Mouse (Mus musculus): Measurements from ENCODE around the gene Mpo.

DNA sequence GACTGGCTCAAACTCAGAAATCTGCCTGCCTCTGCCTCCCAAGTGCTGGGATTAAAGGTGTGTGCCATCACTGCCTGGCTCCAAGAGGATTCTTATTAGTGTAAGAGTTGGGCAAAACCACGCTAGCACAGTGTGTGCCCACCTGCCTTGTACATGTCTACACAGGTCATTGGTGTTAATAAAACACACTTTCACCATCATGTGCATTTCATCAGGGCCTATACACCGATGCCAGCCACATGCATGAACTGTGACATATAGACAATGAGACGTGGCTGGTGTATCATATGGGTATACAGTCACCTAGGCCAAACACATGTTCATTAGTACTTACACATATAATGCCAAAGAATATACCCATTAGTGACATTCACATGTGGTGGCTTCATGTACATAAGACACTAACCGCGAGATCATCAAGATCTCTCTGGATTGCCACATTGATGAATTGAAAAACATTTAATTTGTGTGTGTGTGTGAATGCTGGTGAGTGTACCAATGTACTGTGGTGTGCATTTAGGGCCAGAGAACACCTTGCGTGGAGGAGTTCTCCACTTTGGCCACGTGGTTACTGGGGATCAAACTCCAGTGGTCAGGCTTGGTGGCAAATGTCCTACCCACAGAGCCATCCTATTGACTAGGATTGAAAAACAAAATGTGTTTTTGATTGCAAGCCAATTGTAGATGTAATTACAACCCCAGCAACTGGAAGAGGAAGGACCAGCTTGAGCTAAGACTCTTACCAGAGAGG lies 35.0 kb upstream of the Mpo start:
- TF ChIP-seq CTCF (IDR thresholded peaks at IDR 0.05; ENCODE audit: borderline replicate concordance, insufficient read depth, low read depth, low read length), result no peak
- TF ChIP-seq POLR2A (IDR thresholded peaks at IDR 0.05; ENCODE audit: borderline replicate concordance, insufficient read depth, low read length), result no peak
